Mouse (Mus musculus) spleen, postnatal 10 days (tissue): ENCODE results near the gene Mfrp.
A peak's percentile ranks its signal among the peaks of the same experiment; 100 is the strongest.

Experiments used
- DNase-seq, 2 experiments: peaks; one replicate each; pipeline ENCODE4 v3.0.0; 2021 to 2022; ENCODE audit warnings: low spot score in 2 of 2

Mfrp gene

DNA sequence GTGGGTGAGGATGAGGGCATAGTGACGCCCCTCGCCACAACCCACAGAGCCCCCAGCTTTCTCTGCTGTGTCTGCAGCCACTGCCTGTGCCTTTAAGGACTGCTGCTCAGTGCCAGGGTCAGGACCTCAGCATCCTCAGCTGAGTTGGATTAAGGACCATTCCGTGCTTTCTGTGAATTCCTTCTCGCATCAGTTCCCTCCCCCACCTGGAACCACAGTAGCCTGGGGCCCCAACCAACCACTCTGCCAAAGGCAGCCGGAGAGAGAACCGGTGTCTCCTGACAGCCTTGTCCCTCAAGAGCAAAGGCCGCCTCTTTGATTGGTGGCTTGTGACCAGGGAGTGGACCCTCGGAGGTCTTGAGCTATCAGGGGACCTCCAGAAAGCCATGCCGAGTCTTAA is at the start of gene Mfrp:
Gene Mfrp, plus strand, starts transcription at position 240 of the 400 bp plus-strand sequence.
- no peak for DNase-seq

DNA sequence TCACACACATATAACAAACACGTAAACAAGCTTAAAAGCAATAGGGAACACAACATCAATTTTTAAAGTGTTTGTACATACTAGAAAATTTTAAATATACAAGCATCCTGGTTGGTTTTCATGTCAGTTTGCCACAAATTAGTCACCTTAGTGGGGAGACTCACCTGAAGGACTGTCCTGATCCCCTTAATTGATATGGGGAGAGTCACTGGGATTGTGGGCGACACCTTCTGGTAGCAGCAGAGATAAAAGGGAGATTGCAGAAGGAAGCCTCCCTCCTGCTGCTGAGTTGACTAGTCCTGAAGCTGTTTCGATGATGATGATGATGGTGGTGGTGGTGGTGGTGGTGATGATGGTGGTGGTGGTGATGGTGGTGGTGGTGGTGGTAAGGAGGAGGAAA is 48.7 kb upstream of the Mfrp start:
- no peak for DNase-seq

- no peak for DNase-seq
Measured at GRCm38 (mm10) chr9:44053936-44054335, 47.6 kb upstream of the Mfrp start.

GRCm38 (mm10) chr9:44058606-44059005 is 42.9 kb upstream of the Mfrp start:
- DNase-seq, result no peak

- no peak for DNase-seq
Measured at GRCm38 (mm10) chr9:44065177-44065576, 36.4 kb upstream of the Mfrp start.

DNA sequence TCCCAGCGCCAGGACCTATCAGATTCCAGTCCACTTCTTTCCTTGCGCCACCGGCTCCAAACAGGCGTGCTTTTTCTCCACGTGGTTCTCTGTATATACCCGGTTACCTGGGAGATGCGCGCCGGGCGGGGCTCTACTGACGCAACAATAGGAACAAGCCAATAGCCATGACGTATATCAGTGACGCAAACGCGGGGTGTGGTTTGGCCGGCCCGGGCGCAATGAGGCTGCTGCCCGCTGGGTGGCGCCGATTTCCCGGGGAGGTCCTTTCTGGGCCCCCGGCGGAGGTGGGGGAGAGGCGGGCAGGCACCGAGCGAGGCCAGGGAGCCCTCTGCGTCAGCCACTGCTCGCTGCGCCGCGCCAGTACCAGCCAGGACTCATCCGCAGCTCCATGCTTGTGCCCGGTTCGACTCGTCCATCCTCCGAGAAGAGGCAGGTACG is 34.7 kb upstream of the Mfrp start, which contains the start of gene Usp2:
Gene Usp2, plus strand, starts transcription at position 237 of the 441 bp plus-strand sequence.
- DNase-seq, result peak; percentile 94 to 95

DNA sequence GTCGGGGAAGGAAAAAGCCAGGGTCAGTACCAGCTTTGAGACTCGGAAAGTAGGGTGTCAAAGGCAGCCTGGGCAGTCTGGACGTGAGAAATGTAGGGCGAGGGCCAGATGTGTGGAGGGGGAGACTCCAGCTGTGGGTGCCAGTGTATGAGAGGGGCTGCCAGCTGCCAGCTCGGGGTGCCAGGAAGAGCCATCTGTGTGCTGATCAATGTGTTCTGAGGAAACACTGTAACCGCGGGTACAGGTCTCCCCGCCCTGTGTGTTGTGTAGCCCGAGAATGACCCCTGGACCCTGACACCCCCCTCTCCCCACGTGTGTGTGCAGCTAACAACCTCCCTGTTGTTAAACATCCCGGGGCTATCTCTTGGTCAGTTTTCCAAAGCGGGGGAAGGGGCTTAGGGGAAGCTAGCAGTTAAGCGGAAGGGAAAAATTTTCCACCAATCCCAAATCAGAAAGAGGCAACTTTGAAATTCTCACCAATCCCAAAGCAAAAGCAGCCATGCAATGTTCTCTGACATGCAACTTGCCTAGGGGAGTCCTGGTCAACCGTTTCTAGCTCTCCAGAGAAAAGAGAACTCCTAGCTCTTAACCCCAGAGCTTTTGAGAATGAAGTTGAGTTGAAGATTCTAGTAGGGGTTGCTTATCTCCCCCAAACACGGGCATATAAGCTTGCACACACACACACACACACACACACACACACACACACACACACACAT is 34.1 kb upstream of the Mfrp start:
- no peak for DNase-seq

- no peak for DNase-seq
Measured at GRCm38 (mm10) chr9:44067960-44068330, 33.6 kb upstream of the Mfrp start.

DNA sequence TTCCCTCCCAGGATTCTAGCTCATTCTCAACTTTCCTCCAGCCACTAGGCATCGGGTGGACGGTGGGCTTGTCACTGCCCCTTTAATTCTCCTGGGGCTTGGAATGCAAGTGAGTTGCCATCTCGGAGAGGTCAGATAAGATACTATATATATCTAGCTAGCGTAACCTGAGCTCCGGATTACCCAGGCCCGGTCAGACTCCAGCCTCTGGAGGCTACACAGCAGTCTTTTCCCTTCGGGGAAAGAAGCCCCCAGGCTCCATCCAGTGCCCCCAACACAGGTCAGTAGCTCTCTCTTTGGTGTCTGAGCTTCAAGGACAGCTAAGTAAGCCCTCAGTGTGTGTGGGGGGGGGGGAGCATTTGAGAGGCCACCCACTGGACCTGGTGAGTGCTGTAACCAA is 32.3 kb upstream of the Mfrp start:
- no peak for DNase-seq

GRCm38 (mm10) chr9:44070113-44070843 is 31.3 kb upstream of the Mfrp start:
- DNase-seq, result no peak

- no peak for DNase-seq
Measured at GRCm38 (mm10) chr9:44070844-44071231, 30.7 kb upstream of the Mfrp start.

- DNase-seq, result no peak
Measured at GRCm38 (mm10) chr9:44071914-44072598, 29.5 kb upstream of the Mfrp start.

- DNase-seq, result no peak
Measured at GRCm38 (mm10) chr9:44072599-44072915, 29.0 kb upstream of the Mfrp start.

DNA sequence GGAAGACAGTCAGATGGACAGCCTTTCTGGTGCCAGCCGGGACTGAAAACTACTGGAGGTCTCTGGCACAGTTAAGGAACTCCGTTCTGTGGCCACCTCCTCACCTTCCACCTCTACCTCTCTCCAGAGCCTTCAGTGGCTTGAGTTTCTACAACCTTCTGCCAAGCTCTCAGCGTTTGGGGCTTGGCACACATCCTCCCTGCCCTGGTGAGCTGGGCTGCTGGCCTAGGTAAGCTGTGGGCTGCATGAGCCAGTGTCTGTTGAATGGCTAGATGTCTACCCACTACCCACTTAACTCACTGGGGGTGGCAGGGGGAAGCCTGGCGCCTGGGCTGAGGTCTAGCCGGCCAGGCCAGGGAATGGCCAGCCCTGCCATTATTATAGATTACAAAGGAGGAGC is 28.4 kb upstream of the Mfrp start:
- DNase-seq, result no peak

GRCm38 (mm10) chr9:44074395-44075275 is 26.9 kb upstream of the Mfrp start:
- peak in 1 of 2 experiments; percentile 66 for DNase-seq

DNA sequence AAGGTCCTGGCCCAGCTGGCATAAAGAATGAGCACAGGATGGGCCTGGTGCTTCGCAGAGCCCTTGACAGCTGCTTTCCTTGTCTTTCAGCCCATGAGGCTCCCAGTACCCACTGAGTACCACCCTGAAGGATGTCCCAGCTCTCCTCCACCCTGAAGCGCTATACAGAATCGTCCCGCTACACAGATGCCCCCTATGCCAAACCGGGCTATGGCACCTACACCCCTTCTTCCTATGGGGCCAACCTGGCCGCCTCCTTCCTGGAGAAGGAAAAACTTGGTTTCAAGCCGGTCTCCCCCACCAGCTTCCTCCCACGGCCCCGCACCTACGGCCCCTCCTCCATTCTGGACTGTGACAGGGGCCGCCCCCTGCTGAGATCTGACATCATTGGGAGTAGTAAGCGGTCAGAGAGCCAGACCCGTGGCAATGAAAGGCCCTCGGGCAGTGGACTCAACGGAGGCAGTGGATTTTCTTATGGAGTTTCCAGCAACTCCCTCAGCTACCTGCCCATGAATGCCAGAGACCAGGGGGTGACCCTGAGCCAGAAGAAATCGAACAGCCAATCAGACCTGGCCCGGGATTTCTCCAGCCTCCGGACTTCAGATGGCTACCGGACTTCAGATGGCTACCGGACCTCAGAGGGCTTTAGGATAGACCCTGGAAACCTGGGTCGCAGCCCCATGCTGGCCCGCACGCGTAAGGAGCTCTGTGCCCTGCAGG is 26.1 kb upstream of the Mfrp start:
- DNase-seq, result no peak

- no peak for DNase-seq
Measured at GRCm38 (mm10) chr9:44075996-44076763, 25.3 kb upstream of the Mfrp start.

DNA sequence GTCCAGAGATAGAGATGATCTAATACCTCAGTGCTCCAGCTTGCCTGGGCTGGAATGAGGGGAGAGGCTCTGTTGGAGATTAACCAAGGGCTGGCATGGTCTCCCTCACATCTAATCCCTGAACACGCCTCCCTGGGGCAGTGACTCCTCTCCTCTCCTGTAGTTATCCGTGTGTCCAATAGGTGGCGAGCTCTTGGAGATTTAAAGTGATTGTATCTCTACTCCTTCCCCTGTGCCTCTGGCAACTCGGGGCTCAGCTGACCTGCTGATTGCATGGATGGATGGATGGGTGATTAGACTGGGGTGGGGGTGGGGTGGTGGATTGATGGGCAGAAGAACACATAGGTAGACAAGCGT is 24.8 kb upstream of the Mfrp start:
- peak in 1 of 2 experiments; percentile 63 for DNase-seq

GRCm38 (mm10) chr9:44077266-44077910 is 24.1 kb upstream of the Mfrp start:
- no peak for DNase-seq
